Mouse (Mus musculus) spleen, adult 2 months (tissue): ENCODE measurements at regions not wholly inside any gene's neighbourhood (a gene's known extent, or its start where the extent isn't known, plus 50 kb on each side); places are given as distances from the start of the nearest gene placed in this dataset.

Experiments
- CTCF ChIP-seq: fragments of 200-500 bp; IDR thresholded peaks from 2 replicates; pipeline ENCODE4 v1.5.1; 2011; ENCODE audit warnings: mild to moderate bottlenecking, inconsistent platforms; ENCODE audit not compliant: insufficient read depth, insufficient read length, insufficient replicate concordance; ENCODE audit errors: extremely low read depth
- POLR2A ChIP-seq: fragments of 200-500 bp; IDR thresholded peaks from 2 replicates; pipeline ENCODE4 v1.6.1; 2011; ENCODE audit warnings: low read depth, low read length, inconsistent platforms

- TF ChIP-seq CTCF (no peak), POLR2A (no peak)
These were observed 76.8 kb downstream of the Dll1 start for GRCm38 (mm10) chr17:15299743-15300371.
